Mouse (Mus musculus): ENCODE measurements around the gene Atp2b4.

The Atp2b4 gene

GRCm38 (mm10) chr1:133800948-133801393 is at the start of gene Atp2b4:
TSS of gene Atp2b4 (minus strand) at chr1:133801041.
- DNase-seq (ENCODE audit: low spot score): peak; percentile 92

- no peak for DNase-seq (ENCODE audit: low spot score)
These were observed 43.9 kb upstream of the Atp2b4 start for GRCm38 (mm10) chr1:133844734-133845133.

- no peak for DNase-seq (ENCODE audit: low spot score)
These were observed 43.1 kb upstream of the Atp2b4 start for GRCm38 (mm10) chr1:133843900-133844299.

DNA sequence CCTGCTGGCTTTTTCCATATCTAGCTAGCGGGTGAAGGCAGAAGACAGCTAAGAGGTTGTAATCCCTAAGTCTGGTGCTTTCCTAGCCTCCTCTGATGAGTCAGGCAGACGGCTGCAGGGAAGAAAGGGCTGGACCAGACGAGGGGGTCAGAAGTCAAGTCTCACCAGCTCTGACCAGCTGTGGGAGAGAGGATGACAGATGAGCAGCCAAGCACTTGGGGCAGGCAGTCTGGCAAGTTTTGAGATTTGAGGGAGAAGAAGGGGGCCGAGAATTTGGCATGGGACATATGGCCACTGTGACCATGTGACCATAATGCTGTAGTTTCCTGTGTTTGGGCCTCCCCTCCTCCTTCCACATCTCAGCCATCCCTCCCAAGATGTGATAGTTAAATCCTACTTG is 42.5 kb upstream of the Atp2b4 start:
- DNase-seq (ENCODE audit: low spot score): no peak

DNA sequence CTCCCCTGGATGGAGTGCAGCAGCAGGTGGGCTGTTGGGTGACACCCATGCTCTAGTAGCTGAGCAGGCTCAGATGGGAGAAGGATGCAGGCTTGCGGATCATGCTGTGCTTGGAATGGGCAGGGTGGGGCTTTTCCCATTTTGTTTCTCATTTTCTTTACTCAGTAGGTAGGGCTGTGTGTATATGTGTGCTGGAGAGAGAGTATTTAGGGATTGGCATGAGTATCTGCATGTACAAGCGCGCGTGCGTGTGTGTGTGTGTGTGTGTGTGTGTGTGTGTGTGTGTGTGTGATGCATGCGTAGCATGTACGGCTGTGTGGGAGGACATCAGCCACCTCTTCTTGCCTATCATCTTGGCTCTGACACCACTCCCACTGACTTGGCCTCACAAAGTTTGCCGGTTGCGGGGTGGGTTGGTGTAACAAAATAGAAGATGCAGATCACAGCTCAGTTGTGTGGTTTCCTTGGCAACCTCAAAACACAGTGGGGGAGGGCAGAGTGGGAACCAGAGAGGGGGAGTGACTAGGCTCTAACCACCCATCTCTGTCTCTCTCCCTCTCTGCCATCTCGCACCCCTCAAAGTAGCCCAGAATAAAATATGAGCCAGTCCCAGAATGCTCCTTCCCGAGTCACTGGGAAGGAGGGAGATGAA is 41.4 kb upstream of the Atp2b4 start:
- no peak for DNase-seq (ENCODE audit: low spot score)

DNA sequence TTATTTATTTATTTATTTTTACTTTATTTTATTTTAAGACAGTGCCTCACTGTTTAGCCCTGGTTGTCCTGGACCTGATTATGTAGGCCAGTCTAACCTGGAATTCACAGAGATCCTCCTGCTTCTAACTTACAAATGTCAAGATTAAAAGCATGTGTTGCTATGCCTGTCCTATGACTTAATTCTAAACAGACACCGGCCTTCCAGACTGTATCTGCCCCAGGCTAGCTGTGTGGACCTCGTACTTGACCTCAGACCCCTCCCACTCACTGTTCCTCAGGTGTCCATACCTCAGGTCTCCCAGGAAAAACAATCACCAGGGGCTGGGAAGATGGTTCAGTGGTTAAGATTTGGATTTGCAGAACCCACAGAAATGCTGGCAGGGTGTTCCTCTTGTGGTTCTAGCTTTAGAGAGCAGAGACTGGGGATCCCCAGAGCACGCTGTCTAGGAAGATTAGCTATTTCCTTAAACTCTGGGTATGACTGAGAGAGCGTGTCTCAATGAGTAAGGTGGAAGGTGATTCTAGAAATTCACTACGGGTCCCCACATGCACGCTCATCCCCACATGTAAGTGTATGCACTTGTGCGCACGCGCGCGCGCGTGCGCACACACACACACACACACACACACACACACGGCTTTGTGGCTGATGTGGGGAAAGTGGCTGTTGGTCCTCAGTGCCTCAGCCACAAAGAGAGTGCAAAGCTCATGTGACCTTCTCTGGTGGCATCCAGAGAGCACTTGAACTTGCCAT is 40.5 kb upstream of the Atp2b4 start:
- no peak for DNase-seq (ENCODE audit: low spot score)

DNA sequence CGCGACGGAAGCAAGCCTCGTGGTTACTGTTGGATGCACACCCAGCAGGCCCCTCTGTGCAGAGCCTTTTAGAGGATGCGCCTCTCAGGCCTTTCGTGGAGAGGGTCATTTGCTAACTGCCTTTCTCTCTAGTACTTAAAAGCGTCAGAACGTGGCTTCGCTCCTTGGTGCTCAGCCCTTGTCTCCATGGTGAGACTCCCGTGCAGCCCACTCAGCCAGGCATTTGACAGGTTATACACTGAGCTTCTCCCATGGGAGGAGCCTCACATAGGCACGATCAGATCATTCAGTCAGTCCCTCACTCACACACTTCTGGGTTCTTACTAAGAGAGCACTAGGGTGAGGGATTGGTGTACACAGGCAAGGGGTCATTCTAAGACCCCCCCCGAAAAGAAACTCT is 39.7 kb upstream of the Atp2b4 start:
- no peak for DNase-seq (ENCODE audit: low spot score)

- DNase-seq (ENCODE audit: low spot score): peak; percentile 26
These were observed 33.5 kb upstream of the Atp2b4 start for GRCm38 (mm10) chr1:133834309-133834708.

DNA sequence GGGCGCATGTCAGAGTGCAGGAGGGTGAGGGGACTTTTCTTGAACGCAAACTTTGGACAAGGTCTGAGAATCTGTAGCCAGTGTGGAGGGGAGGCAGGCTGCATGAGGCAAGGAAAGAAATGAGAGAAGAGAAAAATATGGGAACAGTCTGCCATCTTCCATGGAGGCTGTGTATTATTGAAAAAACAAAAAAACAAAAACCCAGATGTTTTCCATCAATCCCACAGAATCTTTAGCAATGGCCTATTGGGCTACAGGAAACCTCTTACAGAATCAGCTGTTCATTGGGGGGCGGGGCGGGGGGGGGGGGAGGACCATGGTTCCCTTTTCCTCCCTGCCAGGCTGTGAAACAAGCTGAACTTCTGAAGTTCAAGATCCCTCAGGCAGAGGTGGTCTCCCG is 31.9 kb upstream of the Atp2b4 start:
- DNase-seq (ENCODE audit: low spot score): no peak

DNA sequence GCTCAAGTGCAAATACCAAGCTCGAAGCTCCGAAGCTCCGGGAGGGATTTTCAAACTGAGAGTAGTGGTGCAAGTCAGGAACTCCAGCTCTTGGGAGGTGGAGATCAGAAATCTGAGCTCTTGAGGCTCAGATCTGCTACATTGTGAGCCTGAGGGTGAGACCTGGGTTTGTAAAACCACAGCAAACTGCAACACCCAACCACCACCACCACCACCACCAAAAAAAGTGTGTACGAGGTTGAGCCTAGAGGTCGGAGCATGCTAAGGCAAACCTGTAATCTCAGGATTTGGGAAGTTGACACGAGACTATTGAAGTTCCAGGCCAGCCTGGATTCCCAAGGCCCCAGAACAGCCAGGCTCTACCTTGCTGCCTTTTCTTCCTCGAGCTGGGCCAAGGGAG is 25.4 kb upstream of the Atp2b4 start:
- no peak for DNase-seq (ENCODE audit: low spot score)

DNA sequence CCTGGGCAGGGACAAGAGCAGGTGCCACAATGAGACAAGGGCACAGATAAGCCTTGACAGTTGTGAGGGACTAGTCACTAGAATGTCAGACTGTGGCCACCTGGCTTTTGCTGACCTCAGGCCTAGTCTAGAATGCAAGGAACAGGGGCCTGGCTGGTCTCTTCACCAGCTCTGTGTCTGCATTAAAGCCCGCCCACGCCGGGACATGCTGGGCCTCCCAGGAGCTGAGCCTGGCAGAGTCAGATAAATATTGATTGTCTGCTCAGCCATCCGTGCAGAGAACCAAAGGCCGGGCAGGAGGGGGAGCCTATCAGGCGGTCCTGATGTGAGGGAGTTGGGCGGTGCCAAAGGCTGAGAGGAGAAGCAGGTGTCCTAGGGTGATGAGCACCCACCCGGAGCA is 24.7 kb upstream of the Atp2b4 start:
- DNase-seq (ENCODE audit: low spot score): no peak

DNA sequence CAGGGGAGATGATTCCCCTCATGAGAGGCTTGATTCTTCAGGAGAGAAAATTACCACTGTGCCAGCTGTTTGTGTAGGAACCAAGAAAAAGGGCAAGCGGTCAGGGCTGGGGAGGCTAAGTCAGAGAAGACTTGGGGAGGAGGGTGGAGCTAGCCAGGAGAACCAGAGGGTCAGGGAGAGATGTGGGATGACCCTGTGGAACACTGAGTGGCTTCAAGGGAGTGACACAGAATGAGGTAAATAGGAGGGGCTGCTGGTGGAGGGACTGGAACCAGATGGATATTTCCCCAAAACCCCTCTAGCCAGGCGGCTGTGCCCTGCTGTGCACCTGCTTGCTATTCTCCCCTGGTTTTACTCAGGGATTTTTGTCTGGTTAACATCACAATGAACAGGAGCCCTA is 24.3 kb upstream of the Atp2b4 start:
- DNase-seq (ENCODE audit: low spot score): no peak

DNA sequence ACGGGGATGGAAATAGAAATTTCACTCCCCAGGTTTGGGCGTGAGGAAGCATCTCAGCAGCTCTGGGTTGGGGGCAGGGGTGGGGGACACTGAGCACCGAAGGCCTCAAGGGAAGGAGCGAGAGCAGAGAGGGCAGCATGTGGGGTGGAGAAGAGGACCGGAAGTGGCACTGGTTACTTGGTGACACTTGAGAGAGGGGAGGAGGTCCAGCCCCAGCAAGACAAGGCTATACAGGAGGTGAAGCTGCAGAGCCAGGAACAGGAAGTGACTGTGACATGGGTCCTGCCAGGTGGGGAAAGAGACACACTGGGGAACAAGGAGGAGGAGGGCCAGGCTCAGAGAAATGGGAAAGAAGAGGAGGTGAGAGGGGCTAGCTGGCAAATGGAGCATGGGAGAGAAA is 20.3 kb upstream of the Atp2b4 start:
- DNase-seq (ENCODE audit: low spot score): no peak

GRCm38 (mm10) chr1:133820100-133820499 is 19.3 kb upstream of the Atp2b4 start:
- DNase-seq (ENCODE audit: low spot score): no peak

GRCm38 (mm10) chr1:133818531-133818930 is 17.7 kb upstream of the Atp2b4 start:
- DNase-seq (ENCODE audit: low spot score): no peak

GRCm38 (mm10) chr1:133815747-133816491 is 15.1 kb upstream of the Atp2b4 start:
- no peak for DNase-seq (ENCODE audit: low spot score)

DNA sequence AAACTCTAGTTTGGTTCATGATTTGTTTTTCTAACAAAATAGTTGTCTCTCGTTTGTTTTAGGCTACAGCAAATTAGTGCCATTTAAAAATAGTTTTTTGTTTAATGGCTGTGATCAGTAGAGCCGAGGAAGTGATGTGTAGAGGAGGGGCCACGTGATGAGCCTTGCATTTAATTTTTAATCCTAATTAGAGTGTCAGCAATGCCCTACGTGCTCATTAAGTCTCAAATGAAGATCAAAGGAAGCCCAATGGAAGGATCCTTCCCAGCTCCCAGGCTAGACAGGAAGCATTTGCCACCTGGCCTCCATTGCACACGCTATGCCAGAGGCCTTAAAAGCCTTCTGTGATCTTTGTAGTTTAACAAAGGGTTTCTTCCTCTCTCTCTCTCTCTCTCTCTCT is 8.5 kb upstream of the Atp2b4 start:
- DNase-seq (ENCODE audit: low spot score): no peak

- no peak for DNase-seq (ENCODE audit: low spot score)
These were observed 7.2 kb upstream of the Atp2b4 start for GRCm38 (mm10) chr1:133808020-133808419.

DNA sequence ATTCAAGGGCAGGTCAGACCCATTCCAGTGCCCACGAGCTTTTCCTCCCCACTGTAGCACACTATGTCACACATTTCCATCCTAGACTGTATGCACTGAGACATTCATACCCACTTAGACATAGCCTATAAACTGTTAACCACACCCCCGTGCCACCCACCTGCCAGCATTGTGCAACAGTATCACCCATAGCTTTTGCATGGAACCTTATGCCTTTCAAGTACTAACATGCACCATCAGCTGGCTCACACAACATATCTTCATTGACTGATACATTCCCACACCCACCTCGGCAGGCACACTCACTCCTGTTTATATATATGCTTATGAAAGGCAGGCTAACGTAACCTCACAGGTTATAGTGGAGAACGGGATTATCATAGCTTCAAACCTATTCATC is 902 bp upstream of the Atp2b4 start:
- no peak for DNase-seq (ENCODE audit: low spot score)

DNA sequence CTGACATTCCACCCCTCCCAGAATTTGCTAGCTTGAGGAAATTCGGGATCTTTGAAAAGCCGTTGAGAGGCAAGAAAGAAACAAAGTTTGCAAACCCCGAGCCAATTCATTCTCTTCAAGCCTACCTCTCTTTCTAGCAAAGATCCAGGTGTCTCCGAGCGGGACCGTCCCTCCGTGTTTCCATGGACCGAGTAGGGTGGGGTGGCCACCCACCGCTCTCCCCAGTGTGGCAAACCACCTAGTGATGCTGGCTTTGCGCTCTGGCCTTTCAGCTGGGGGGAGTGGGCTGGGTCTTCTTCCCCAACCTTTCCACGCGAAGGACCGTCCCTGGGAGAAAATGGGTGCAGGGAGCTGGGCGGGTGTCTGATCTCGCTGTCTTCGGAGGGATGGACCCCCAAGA is 329 bp downstream of the Atp2b4 start:
- DNase-seq (ENCODE audit: low spot score): no peak

GRCm38 (mm10) chr1:133799686-133800445 is 975 bp downstream of the Atp2b4 start:
- no peak for DNase-seq (ENCODE audit: low spot score)

- no peak for DNase-seq (ENCODE audit: low spot score)
These were observed 1.9 kb downstream of the Atp2b4 start for GRCm38 (mm10) chr1:133798821-133799415.
